Mouse (Mus musculus) forebrain, embryonic 13.5 days (tissue): Measurements from ENCODE around the gene Mtmr11. TPM values are rescaled to one million over a fixed set of nuclear protein-coding genes. Genes with fewer than 3 reads are reported as not detected.
"Not testable (repeated sequence)": the region's sequence is repeated elsewhere in the genome, so short reads cannot be mapped to it uniquely, and the experiment has no call there.

Source experiments
- ATAC-seq: fragments of 200-750 bp; cut with Nextera tagmentation; 2 replicates; pipeline ENCODE4 v1.8.0; 2017
- H3K27ac ChIP-seq: fragments of 300-500 bp; sonication (generic); 2 replicates; pipeline ENCODE4 v1.5.1; 2015; ENCODE audit warnings: inconsistent platforms, mild to moderate bottlenecking, moderate library complexity
- H3K27me3 ChIP-seq: fragments of 300-500 bp; sonication (generic); 2 replicates; pipeline ENCODE4 v1.6.1; 2015; ENCODE audit warnings: mild to moderate bottlenecking, inconsistent platforms
- H3K36me3 ChIP-seq: fragments of 300-500 bp; sonication (generic); 2 replicates; pipeline ENCODE4 v1.6.1; 2015; ENCODE audit warnings: mild to moderate bottlenecking, inconsistent platforms; ENCODE audit not compliant: poor library complexity, severe bottlenecking
- H3K4me1 ChIP-seq: fragments of 300-500 bp; sonication (generic); 2 replicates; pipeline ENCODE4 v1.6.1; 2015; ENCODE audit warnings: inconsistent platforms
- H3K4me2 ChIP-seq: fragments of 300-500 bp; sonication (generic); 2 replicates; pipeline ENCODE4 v1.6.1; 2015; ENCODE audit warnings: inconsistent platforms, mild to moderate bottlenecking, moderate library complexity
- H3K4me3 ChIP-seq: fragments of 300-500 bp; sonication (generic); 2 replicates; pipeline ENCODE4 v1.5.1; 2015; ENCODE audit warnings: mild to moderate bottlenecking, inconsistent platforms
- H3K9ac ChIP-seq: fragments of 300-500 bp; sonication (generic); 2 replicates; pipeline ENCODE4 v1.6.1; 2015; ENCODE audit warnings: mild to moderate bottlenecking, inconsistent platforms
- H3K9me3 ChIP-seq: fragments of 300-500 bp; sonication (generic); replicated peaks from 2 replicates; pipeline ENCODE4 v1.6.1; 2016; ENCODE audit warnings: inconsistent platforms
- WGBS: fragments of 180-500 bp; shearing (Covaris S2); methylation state at CpG from one replicate; pipeline ENCODE4 v1.1.7; 2015; 5-methylcytosine and 5-hydroxymethylcytosine counted together
- polyA plus RNA-seq: library from polyadenylated mRNA; unstranded; fragments of >200 nt; fragmentation: Nextera tagmentation; extraction: Ambion mirVana; gene quantifications from 2 replicates; pipeline ENCODE4 v1.2.1, GENCODE M21; 2015

Mtmr11 gene
- polyA plus RNA-seq, 1 experiment from 2014 or later, result 12.9 TPM

DNA sequence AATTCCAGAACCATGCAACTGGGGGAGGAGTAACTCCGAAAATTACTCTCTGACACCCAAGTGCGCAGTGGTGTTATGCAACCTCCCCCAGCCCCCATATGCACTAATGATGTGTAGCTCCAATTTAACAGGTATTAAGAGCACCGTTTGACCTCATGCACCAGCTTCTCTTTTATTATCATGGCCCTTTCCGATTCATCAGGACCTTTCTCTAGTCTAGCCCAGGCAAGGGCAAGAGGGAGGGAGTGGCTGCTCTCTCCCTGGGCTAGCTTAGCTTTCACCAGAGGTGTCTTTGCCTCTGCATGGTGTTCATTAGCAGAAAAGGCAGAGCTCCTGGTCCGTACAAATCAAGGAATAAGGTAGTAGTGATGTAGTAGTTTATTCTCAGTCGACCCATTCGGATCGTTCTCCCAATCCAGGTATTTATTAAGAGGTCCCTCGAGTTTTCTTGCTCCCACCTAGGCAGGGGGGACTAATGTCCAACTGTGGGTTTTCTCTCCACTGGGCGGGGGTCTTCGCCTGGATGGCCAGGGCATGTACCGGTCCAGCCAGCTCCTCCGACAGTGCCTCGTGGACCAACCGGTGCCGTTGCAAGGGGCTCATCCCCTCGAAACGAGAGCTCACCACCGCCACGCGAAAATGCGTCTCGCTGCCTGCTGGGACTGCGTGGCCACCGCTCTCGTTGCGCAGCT lies 34.8 kb downstream of the Mtmr11 start:
- Histone ChIP-seq H3K4me3 (peak overlapping the region; percentile 62), H3K27ac (peak overlapping the region; percentile 96), H3K4me1 (peaks cover 15% of the 10 kb centered on the region), H3K4me2 (peak overlapping the region; percentile 97), H3K9me3 (no peaks in the 10 kb centered on the region), H3K9ac (peak overlapping the region; percentile 94), H3K36me3 (peaks cover 23% of the 10 kb centered on the region; the same call in 1 of the 2 replicates), H3K27me3 (no peaks in the 10 kb centered on the region)
- peak; percentile 9; the same call in 1 of the 2 replicates for ATAC-seq
- WGBS, result 21% methylated on average over 27 of the region's 27 CpGs

DNA sequence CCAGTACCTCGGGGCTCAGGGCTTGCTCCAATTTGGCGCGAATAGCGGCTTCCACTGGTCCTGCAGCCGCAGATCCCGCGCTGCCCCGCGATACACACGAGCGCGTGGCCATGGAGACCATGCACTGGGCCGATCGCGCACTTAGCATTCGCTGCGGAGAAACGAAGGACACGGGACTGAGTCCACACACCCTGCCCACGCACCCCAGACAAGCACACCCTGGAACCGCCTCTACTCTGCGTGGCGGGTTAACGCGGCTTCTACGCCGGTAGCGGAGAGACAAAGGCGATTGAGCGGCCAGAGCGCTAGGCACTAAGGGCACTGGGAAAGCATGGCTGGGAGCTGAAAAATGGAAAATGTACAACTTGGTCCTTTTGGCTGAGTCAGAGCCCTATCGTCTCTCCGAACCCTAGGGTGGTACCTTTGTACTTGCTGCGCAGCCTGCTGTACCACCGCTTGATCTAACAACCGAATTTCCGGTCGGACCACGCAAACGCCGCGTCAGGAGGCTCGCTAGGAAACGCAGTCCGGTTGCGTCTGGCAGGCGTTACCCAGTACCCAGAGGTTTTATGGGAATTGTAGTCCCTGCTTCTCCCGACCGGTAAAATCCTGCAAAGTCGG lies 35.4 kb downstream of the Mtmr11 start:
- ATAC-seq, result peak; percentile 95
- Histone ChIP-seq H3K4me2 (peak overlapping the region; percentile 97), H3K4me3 (peak overlapping the region; percentile 62), H3K36me3 (peaks cover 23% of the 10 kb centered on the region; the same call in 1 of the 2 replicates), H3K9me3 (no peaks in the 10 kb centered on the region), H3K4me1 (peaks cover 15% of the 10 kb centered on the region), H3K9ac (peak overlapping the region; percentile 94), H3K27me3 (no peaks in the 10 kb centered on the region), H3K27ac (peak overlapping the region; percentile 96)
- under 1% methylated on average over 50 of the region's 50 CpGs for WGBS

DNA sequence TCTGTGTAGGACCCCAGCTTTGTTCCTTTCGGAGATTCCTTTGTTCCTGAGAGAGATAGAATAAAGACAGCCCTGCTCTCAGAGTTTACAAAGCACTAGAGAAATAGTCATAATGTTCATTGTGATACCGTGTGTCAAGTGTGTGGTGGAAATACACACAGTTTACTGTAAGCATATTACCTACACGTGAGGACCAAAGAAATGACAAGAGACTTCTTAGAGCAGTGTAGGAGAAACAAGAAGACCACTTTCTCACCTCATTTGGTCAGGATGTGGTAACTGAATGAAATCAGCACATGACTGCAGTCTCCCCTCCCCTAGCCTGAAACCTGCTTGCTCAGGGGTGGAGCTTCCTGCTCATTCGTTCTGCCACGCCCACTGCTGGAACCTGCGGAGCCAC lies 36.4 kb downstream of the Mtmr11 start:
- peak; percentile 31 for ATAC-seq
- H3K4me3 ChIP-seq, result peak overlapping the region; percentile 62
- peaks cover 15% of the 10 kb centered on the region for H3K4me1 ChIP-seq
- peak overlapping the region; percentile 97 for H3K4me2 ChIP-seq
- H3K9ac ChIP-seq, result peak overlapping the region; percentile 14; the same call in 1 of the 2 replicates
- no peak overlapping the region for H3K27ac ChIP-seq
- 6% methylated on average over 6 of the region's 6 CpGs for WGBS
- H3K9me3 ChIP-seq, result no peaks in the 10 kb centered on the region
- peaks cover 20% of the 10 kb centered on the region; the same call in 1 of the 2 replicates for H3K36me3 ChIP-seq
- H3K27me3 ChIP-seq, result no peaks in the 10 kb centered on the region

DNA sequence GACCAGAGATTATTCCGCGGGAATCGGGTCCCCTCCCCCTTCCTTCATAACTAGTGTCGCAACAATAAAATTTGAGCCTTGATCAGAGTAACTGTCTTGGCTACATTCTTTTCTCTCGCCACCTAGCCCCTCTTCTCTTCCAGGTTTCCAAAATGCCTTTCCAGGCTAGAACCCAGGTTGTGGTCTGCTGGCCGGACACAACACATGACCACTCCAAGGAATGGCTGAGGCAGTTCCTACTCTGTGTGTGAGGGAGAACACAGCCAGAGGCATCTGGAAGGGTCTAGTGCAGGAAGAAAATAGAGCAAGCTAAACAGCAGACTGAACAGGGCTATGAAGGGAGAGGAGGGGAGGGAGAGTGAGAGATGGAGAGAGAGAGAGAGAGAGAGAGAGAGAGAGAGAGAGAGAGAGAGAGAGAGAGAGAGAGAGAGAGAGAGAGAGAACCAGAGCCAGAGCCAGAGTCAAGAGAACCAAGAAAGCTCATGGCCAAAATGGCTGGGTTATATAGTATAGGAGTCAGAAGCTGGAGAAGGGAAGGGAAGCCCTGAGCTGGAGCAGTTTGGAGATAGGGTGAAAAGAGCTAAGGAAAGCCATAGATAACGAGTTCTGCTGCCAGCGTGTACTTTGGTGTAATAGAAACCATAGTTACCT lies 36.9 kb downstream of the Mtmr11 start:
- H3K9ac ChIP-seq, ATAC-seq, H3K4me2 ChIP-seq, H3K4me3 ChIP-seq, H3K27me3 ChIP-seq, H3K9me3 ChIP-seq, H3K27ac ChIP-seq: not testable (repeated sequence)
- 24% methylated on average over 8 of the region's 8 CpGs for WGBS
- Histone ChIP-seq H3K4me1 (peaks cover 15% of the 10 kb centered on the region), H3K36me3 (peaks cover 14% of the 10 kb centered on the region; the same call in 1 of the 2 replicates)

DNA sequence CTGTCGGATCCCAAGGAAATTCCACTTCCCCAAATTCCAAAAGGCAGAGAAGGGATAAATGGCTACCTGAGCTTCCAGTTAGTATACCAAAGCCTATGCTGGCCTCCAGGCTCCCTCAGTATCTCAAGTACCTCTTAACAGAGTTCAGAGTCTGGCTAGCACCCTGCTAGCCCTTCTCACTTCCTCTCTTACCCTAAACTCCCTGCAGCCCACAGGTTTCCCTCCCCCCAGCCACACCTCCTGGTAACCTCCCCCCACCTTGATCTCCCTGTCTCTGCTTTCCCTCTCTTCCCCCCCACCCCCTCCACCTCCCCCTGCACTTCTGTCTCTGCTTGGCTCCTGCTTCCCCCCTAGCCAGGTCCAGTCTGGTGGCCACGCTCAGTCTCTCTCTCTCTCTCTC lies 37.9 kb downstream of the Mtmr11 start:
- no peaks in the 10 kb centered on the region for H3K9me3 ChIP-seq
- peaks cover 15% of the 10 kb centered on the region for H3K4me1 ChIP-seq
- WGBS, result 72% methylated on average over 2 of the region's 2 CpGs
- H3K4me2 ChIP-seq, result no peak overlapping the region
- no peak overlapping the region for H3K27ac ChIP-seq
- no peak overlapping the region for H3K9ac ChIP-seq
- ATAC-seq, result no peak
- no peaks in the 10 kb centered on the region for H3K27me3 ChIP-seq
- no peak overlapping the region for H3K4me3 ChIP-seq
- 0 out of 2 replicates have a peak, but pooled peaks cover 4% of the 10 kb centered on the region for H3K36me3 ChIP-seq

DNA sequence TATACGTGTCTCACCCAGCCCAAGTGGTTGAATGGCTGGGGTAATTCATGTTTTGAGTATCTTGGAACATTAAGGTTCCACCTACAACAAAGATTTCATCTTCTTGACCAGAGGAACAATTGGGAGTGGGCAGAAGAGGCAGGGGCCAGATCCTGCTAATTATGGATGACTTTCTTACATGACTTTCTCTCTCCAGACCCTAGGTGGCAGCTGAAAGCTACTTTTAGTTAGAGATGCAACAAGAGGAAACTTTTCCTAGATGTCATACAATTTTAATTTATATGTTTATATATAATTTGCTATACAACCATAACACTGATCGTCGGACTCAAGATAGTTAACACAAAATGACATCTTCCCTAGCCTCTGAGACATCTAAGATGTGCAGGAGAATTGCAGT lies 46.0 kb downstream of the Mtmr11 start:
- Histone ChIP-seq H3K4me2 (no peak overlapping the region), H3K4me1 (no peaks in the 10 kb centered on the region), H3K9me3 (no peaks in the 10 kb centered on the region), H3K27ac (no peak overlapping the region), H3K36me3 (no peaks in the 10 kb centered on the region), H3K9ac (no peak overlapping the region), H3K4me3 (no peak overlapping the region), H3K27me3 (no peaks in the 10 kb centered on the region)
- WGBS, result 90% methylated on average over 3 of the region's 3 CpGs
- no peak for ATAC-seq

DNA sequence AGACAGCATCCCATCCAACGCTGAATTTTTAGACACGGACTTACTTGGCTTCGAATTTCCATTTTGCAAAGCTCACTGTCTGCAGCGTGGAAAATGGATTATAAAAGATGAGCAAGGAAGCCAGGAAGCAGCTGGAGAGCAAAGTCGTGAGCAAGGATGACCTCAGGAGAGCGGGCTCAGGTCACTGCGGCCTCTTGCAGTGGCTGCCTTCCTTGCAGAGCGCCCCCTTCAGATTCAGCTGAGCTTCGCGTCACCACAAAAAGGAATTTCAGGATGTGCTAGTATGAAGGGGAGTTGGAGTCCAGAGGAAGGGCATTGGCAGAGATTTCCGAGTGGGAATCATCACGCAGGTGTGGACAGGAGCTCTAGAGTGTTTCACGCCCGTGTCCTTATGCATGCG lies 47.4 kb downstream of the Mtmr11 start:
- no peaks in the 10 kb centered on the region for H3K4me1 ChIP-seq
- no peaks in the 10 kb centered on the region for H3K9me3 ChIP-seq
- H3K27me3 ChIP-seq, result no peaks in the 10 kb centered on the region
- no peak overlapping the region for H3K27ac ChIP-seq
- WGBS, result 28% methylated on average over 15 of the region's 15 CpGs
- H3K36me3 ChIP-seq, result no peaks in the 10 kb centered on the region
- H3K4me2 ChIP-seq, result no peak overlapping the region
- no peak overlapping the region for H3K9ac ChIP-seq
- no peak for ATAC-seq
- no peak overlapping the region for H3K4me3 ChIP-seq

DNA sequence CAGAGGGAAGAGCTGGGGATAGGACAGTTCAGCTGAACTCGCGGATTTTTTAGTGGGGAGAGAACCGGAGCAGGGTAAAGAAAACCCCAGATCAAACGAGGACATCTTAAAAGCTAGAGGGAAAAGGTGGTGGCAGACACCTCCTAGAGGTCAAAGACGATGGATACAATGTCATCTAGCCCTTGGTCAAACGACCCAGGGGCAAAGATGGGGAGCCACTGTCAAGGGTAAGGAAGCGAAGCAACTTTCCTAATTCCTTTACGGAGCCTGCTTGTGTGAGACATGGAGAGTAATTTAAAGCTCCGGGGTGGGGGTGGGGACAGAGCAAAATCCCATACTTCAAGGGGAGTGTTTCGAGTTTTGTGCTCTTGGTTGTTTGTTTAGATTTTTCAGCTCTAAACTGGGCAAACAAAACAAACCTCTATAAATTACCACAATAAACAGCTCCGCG lies 57.4 kb downstream of the Mtmr11 start:
- peaks cover 40% of the 10 kb centered on the region for H3K4me1 ChIP-seq
- no peaks in the 10 kb centered on the region for H3K27me3 ChIP-seq
- no peaks in the 10 kb centered on the region for H3K9me3 ChIP-seq
- peak overlapping the region; percentile 98 for H3K27ac ChIP-seq
- H3K4me3 ChIP-seq, result peak overlapping the region; percentile 61
- H3K36me3 ChIP-seq, result no peaks in the 10 kb centered on the region
- peak overlapping the region; percentile 88 for H3K9ac ChIP-seq
- WGBS, result under 1% methylated on average over 12 of the region's 12 CpGs
- H3K4me2 ChIP-seq, result peak overlapping the region; percentile 87
- ATAC-seq, result peak; percentile 39

DNA sequence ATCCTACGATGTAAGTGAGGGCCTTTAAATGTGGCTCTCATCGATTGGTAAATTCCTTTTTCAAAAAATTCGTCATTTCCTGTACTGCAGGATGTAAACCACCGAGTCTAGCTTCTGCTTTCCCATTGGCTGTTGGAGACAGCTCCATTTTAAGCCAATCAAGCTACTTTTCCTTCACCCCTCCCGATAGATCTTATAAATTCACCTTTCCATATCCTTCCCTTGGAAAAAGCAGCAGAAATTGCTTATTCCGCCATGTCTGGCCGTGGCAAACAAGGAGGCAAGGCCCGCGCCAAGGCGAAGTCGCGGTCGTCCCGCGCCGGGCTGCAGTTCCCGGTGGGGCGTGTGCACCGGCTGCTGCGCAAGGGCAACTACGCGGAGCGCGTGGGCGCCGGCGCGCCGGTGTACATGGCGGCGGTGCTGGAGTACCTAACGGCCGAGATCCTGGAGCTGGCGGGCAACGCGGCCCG lies 57.9 kb downstream of the Mtmr11 start, which contains the start of the genes Bola1 and Hist2h2ab:
Gene Bola1 (minus strand): TSS at position 49 of the 470 bp plus-strand sequence.
Gene Hist2h2ab (plus strand): TSS at position 205 of the 470 bp plus-strand sequence.
- peak within 1 kb of the TSS; percentile 61 for H3K4me3 ChIP-seq
- WGBS, result 0% methylated on average over 37 of the region's 37 CpGs
- H3K9me3 ChIP-seq, result no peaks in the 10 kb centered on the region
- peaks cover 42% of the 10 kb centered on the region for H3K4me1 ChIP-seq
- no peaks in the 10 kb centered on the region for H3K27me3 ChIP-seq
- peak within 1 kb of the TSS; percentile 88 for H3K9ac ChIP-seq
- peak within 1 kb of the TSS; percentile 98 for H3K27ac ChIP-seq
- ATAC-seq, result peak; percentile 91
- no peaks in the 10 kb centered on the region for H3K36me3 ChIP-seq
- H3K4me2 ChIP-seq, result peak within 1 kb of the TSS; percentile 87

DNA sequence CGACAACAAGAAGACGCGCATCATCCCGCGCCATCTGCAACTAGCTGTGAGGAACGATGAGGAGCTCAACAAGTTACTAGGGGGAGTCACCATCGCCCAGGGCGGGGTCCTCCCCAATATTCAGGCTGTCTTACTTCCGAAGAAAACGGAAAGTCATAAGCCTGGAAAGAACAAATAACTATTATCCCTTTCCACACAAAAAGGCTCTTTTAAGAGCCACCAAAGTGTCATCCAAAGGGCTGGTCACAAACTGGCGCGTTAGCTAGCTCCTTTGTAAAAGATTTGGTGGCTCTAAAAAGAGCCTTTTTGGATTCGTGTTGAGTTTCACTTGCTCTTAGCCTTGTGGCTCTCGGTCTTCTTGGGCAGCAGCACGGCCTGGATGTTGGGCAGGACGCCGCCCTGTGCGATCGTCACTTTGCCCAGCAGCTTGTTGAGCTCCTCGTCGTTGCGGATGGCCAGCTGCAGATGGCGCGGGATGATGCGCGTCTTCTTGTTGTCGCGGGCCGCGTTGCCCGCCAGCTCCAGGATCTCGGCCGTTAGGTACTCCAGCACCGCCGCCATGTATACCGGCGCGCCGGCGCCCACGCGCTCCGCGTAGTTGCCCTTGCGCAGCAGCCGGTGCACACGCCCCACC lies 58.4 kb downstream of the Mtmr11 start:
- WGBS, result 0% methylated on average over 25 of the region's 47 CpGs
- H3K9ac ChIP-seq, result peak overlapping the region; percentile 88
- not testable (repeated sequence) for H3K27me3 ChIP-seq, H3K9me3 ChIP-seq, H3K36me3 ChIP-seq
- peak overlapping the region; percentile 98 for H3K27ac ChIP-seq
- H3K4me1 ChIP-seq, result peaks cover 48% of the 10 kb centered on the region
- peak overlapping the region; percentile 61 for H3K4me3 ChIP-seq
- peak overlapping the region; percentile 87 for H3K4me2 ChIP-seq
- peak; percentile 9 for ATAC-seq

DNA sequence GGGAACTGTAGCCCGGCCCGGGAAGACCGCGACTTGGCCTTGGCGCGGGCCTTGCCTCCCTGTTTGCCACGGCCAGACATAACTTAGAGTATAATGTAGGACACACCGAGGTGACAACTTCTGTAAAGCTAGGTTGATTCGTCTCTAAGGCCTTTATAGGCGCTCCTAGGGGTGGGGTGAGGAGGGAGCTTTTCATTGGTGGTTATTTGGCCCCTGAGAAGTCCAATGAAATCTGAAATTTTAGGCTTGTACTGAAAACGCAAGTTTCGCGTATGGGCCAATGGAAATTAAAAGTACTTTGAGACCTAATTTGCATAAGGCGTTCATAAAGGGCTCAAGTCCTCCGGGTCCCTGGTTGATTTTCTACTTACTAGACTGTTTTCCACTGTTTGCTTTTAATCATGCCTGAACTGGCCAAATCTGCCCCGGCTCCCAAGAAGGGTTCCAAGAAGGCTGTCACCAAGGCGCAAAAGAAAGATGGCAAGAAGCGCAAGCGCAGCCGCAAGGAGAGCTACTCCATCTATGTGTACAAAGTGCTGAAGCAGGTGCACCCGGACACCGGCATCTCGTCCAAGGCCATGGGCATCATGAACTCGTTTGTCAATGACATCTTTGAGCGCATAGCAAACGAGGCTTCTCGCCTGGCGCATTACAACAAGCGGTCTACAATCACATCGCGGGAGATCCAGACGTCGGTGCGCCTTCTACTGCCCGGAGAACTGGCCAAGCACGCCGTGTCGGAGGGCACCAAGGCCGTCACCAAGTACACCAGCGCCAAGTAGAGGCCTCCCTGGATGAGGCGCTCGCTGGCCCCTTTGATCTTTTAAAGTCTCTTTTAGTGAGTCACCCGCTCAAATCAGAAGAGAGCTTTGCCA lies 59.2 kb downstream of the Mtmr11 start, which contains the start of the genes Hist2h2ac and Hist2h2be:
Gene Hist2h2ac (minus strand): TSS at position 116 of the 875 bp plus-strand sequence.
Gene Hist2h2be (plus strand): TSS at position 355 of the 875 bp plus-strand sequence.
- Histone ChIP-seq H3K27ac (peak within 1 kb of the TSS; percentile 98), H3K27me3 (no peaks in the 10 kb centered on the region), H3K36me3 (no peaks in the 10 kb centered on the region), H3K4me1 (peaks cover 55% of the 10 kb centered on the region), H3K4me2 (peak within 1 kb of the TSS; percentile 87), H3K9me3 (no peaks in the 10 kb centered on the region), H3K4me3 (peak within 1 kb of the TSS; percentile 61), H3K9ac (peak within 1 kb of the TSS; percentile 88)
- under 1% methylated on average over 43 of the region's 43 CpGs for WGBS
- peak; percentile 90 for ATAC-seq
